Mouse (Mus musculus) myocyte (in vitro differentiated cells): ENCODE data around the gene Mgat4a.

Source experiments
- POLR2A ChIP-seq: IDR thresholded peaks from one replicate; pipeline ENCODE4 v1.6.1; 2011; ENCODE audit warnings: low read depth, mild to moderate bottlenecking, control low read depth, moderate library complexity; ENCODE audit not compliant: insufficient read length
- POLR2AphosphoS2 ChIP-seq: IDR thresholded peaks from one replicate; pipeline ENCODE4 v1.6.1; 2011; ENCODE audit warnings: low read depth, control low read depth; ENCODE audit not compliant: insufficient read length
- TCF12 ChIP-seq: IDR thresholded peaks from one replicate; pipeline ENCODE4 v1.6.1; 2011; ENCODE audit warnings: mild to moderate bottlenecking, control low read depth; ENCODE audit not compliant: poor library complexity, insufficient read depth, severe bottlenecking
- USF1 ChIP-seq: IDR thresholded peaks from one replicate; pipeline ENCODE4 v1.6.1; 2011; ENCODE audit warnings: low read depth, mild to moderate bottlenecking, control low read depth, moderate library complexity

DNA sequence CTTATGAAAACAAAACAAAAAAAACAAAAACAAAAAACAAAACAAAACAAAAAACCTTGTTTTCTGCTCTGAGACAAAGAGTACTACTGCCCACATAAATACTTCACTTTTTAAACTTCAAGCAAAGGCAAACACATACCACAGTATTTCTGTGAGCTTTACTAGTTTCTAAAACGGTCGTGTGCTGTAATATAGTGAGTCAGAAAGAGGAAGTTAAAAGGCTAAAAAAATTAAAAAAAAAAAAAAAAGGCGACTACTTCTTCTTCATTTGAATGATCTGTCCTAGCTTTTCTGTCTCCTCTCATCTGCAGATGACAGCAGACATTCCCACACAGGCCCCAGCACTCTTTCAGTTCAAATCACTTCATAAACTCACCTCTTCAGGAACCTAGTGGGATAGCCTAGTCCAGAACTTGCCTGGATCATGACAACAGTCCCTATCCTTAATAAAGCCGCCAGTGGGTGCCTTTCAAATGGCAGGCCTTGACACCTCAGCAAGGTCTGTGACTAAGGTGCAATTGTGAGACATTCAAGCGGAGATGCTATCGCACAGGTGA is 66.1 kb downstream of the Mgat4a start:
- TF ChIP-seq POLR2AphosphoS2 = no peak
- TF ChIP-seq POLR2A = no peak
- no peak for TF ChIP-seq TCF12
- no peak for TF ChIP-seq USF1
